Mouse (Mus musculus): ENCODE data around the gene Stat5a. TPM values are rescaled to one million over a fixed set of nuclear protein-coding genes. Genes with fewer than 3 reads are reported as not detected.

Stat5a gene
- polyA plus RNA-seq, 1 experiment, result 4.0 TPM

- Histone ChIP-seq H3K4me3 (ENCODE audit: control insufficient read depth, low read depth, low read length) (no peak overlapping the region), H3K36me3 (ENCODE audit: control insufficient read depth, insufficient read depth, low read length) (peaks cover 3% of the 10 kb centered on the region), H3K27ac (ENCODE audit: control insufficient read depth, insufficient read depth, low read depth, low read length) (no peak overlapping the region), H3K27me3 (ENCODE audit: control insufficient read depth, insufficient read depth, low read length) (no peaks in the 10 kb centered on the region), H3K4me1 (ENCODE audit: control insufficient read depth, insufficient read depth, low read length) (no peaks in the 10 kb centered on the region)
- TF ChIP-seq POLR2A (IDR thresholded peaks at IDR 0.05; ENCODE audit: control insufficient read depth, low read depth, low read length), result no peak
- no peak for TF ChIP-seq CTCF (IDR thresholded peaks at IDR 0.05; ENCODE audit: control insufficient read depth, insufficient read depth, insufficient replicate concordance, low read depth, low read length)
Observed at GRCm38 (mm10) chr11:100908567-100908966, 49.4 kb downstream of the Stat5a start.

- Histone ChIP-seq H3K36me3 (ENCODE audit: control insufficient read depth, insufficient read depth, low read length) (peaks cover 3% of the 10 kb centered on the region; the same call in 1 of the 2 replicates), H3K4me3 (ENCODE audit: control insufficient read depth, low read depth, low read length) (no peak overlapping the region), H3K27ac (ENCODE audit: control insufficient read depth, insufficient read depth, low read depth, low read length) (no peak overlapping the region), H3K4me1 (ENCODE audit: control insufficient read depth, insufficient read depth, low read length) (no peaks in the 10 kb centered on the region), H3K27me3 (ENCODE audit: control insufficient read depth, insufficient read depth, low read length) (no peaks in the 10 kb centered on the region)
- TF ChIP-seq POLR2A (IDR thresholded peaks at IDR 0.05; ENCODE audit: control insufficient read depth, low read depth, low read length) (no peak), CTCF (IDR thresholded peaks at IDR 0.05; ENCODE audit: control insufficient read depth, insufficient read depth, insufficient replicate concordance, low read depth, low read length) (no peak)
Observed at GRCm38 (mm10) chr11:100912401-100913155, 53.4 kb downstream of the Stat5a start.

DNA sequence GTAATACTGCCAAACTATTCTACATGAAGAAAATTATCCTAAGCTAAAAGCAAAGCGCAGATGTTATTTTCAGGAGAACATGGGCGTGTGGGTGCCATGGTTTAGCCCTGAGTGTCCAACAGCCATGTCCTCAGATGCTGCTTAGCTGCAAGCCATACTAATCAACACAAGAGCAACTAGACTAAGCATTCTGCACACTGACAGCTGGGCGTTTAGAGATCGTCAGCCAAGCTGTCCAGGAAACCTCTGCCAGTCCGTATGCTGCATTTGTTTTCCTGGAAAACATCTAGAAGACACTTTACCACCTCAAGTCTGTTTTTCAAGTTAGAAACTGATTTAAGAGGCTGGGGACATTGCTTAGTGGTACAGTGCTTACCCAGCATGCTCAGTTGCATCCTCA, 55.3 kb downstream of the Stat5a start:
- Histone ChIP-seq H3K27ac (ENCODE audit: control insufficient read depth, insufficient read depth, low read depth, low read length) (no peak overlapping the region), H3K36me3 (ENCODE audit: control insufficient read depth, insufficient read depth, low read length) (no peaks in the 10 kb centered on the region), H3K27me3 (ENCODE audit: control insufficient read depth, insufficient read depth, low read length) (no peaks in the 10 kb centered on the region), H3K4me1 (ENCODE audit: control insufficient read depth, insufficient read depth, low read length) (no peaks in the 10 kb centered on the region), H3K4me3 (ENCODE audit: control insufficient read depth, low read depth, low read length) (no peak overlapping the region)
- TF ChIP-seq CTCF (IDR thresholded peaks at IDR 0.05; ENCODE audit: control insufficient read depth, insufficient read depth, insufficient replicate concordance, low read depth, low read length) (no peak), POLR2A (IDR thresholded peaks at IDR 0.05; ENCODE audit: control insufficient read depth, low read depth, low read length) (no peak)

- Histone ChIP-seq H3K4me3 (ENCODE audit: control insufficient read depth, low read depth, low read length) (no peak overlapping the region), H3K4me1 (ENCODE audit: control insufficient read depth, insufficient read depth, low read length) (no peaks in the 10 kb centered on the region), H3K27me3 (ENCODE audit: control insufficient read depth, insufficient read depth, low read length) (no peaks in the 10 kb centered on the region), H3K36me3 (ENCODE audit: control insufficient read depth, insufficient read depth, low read length) (no peaks in the 10 kb centered on the region), H3K27ac (ENCODE audit: control insufficient read depth, insufficient read depth, low read depth, low read length) (no peak overlapping the region)
- TF ChIP-seq CTCF (IDR thresholded peaks at IDR 0.05; ENCODE audit: control insufficient read depth, insufficient read depth, insufficient replicate concordance, low read depth, low read length) (no peak), POLR2A (IDR thresholded peaks at IDR 0.05; ENCODE audit: control insufficient read depth, low read depth, low read length) (no peak)
Observed at GRCm38 (mm10) chr11:100915063-100915462, 55.9 kb downstream of the Stat5a start.

GRCm38 (mm10) chr11:100916432-100916971, 57.4 kb downstream of the Stat5a start:
- Histone ChIP-seq H3K4me3 (ENCODE audit: control insufficient read depth, low read depth, low read length) (no peak overlapping the region), H3K27ac (ENCODE audit: control insufficient read depth, insufficient read depth, low read depth, low read length) (no peak overlapping the region), H3K27me3 (ENCODE audit: control insufficient read depth, insufficient read depth, low read length) (no peaks in the 10 kb centered on the region), H3K36me3 (ENCODE audit: control insufficient read depth, insufficient read depth, low read length) (no peaks in the 10 kb centered on the region), H3K4me1 (ENCODE audit: control insufficient read depth, insufficient read depth, low read length) (no peaks in the 10 kb centered on the region)
- no peak for TF ChIP-seq CTCF (IDR thresholded peaks at IDR 0.05; ENCODE audit: control insufficient read depth, insufficient read depth, insufficient replicate concordance, low read depth, low read length)
- no peak for TF ChIP-seq POLR2A (IDR thresholded peaks at IDR 0.05; ENCODE audit: control insufficient read depth, low read depth, low read length)

DNA sequence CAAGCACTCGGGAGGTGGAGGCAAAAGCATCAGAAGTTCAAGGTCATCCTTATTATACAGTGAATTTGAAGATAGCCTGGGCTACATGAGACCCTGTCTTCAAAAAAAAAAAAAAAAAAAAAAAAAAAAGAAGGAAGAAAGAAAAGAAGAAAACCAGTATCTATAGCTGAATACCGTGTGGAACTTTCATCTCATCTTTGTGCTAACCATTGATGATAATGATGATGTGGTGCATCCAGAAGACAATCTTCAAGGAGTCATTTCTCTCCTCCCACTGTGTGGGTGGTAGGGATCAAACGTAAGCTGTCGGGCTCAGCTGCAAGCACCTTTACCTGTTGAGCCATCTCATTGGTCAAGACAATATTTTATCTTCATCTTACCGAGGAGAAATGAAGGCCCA, 58.9 kb downstream of the Stat5a start:
- H3K27ac ChIP-seq (ENCODE audit: control insufficient read depth, insufficient read depth, low read depth, low read length), result no peak overlapping the region
- H3K4me3 ChIP-seq (ENCODE audit: control insufficient read depth, low read depth, low read length), result no peak overlapping the region
- no peaks in the 10 kb centered on the region for H3K27me3 ChIP-seq (ENCODE audit: control insufficient read depth, insufficient read depth, low read length)
- TF ChIP-seq CTCF (IDR thresholded peaks at IDR 0.05; ENCODE audit: control insufficient read depth, insufficient read depth, insufficient replicate concordance, low read depth, low read length), result no peak
- no peak for TF ChIP-seq POLR2A (IDR thresholded peaks at IDR 0.05; ENCODE audit: control insufficient read depth, low read depth, low read length)
- H3K4me1 ChIP-seq (ENCODE audit: control insufficient read depth, insufficient read depth, low read length), result no peaks in the 10 kb centered on the region
- no peaks in the 10 kb centered on the region for H3K36me3 ChIP-seq (ENCODE audit: control insufficient read depth, insufficient read depth, low read length)

GRCm38 (mm10) chr11:100920887-100921624, 61.9 kb downstream of the Stat5a start:
- Histone ChIP-seq H3K27ac (ENCODE audit: control insufficient read depth, insufficient read depth, low read depth, low read length) (no peak overlapping the region), H3K4me3 (ENCODE audit: control insufficient read depth, low read depth, low read length) (no peak overlapping the region), H3K36me3 (ENCODE audit: control insufficient read depth, insufficient read depth, low read length) (no peaks in the 10 kb centered on the region), H3K27me3 (ENCODE audit: control insufficient read depth, insufficient read depth, low read length) (no peaks in the 10 kb centered on the region), H3K4me1 (ENCODE audit: control insufficient read depth, insufficient read depth, low read length) (no peaks in the 10 kb centered on the region)
- TF ChIP-seq POLR2A (IDR thresholded peaks at IDR 0.05; ENCODE audit: control insufficient read depth, low read depth, low read length), result no peak
- TF ChIP-seq CTCF (IDR thresholded peaks at IDR 0.05; ENCODE audit: control insufficient read depth, insufficient read depth, insufficient replicate concordance, low read depth, low read length), result no peak

Measured in testis, adult 2 months (tissue).